Mouse (Mus musculus): ENCODE measurements around the gene Flnb.
A peak's percentile ranks its signal among the peaks of the same experiment; 100 is the strongest.

Gene Flnb

DNA sequence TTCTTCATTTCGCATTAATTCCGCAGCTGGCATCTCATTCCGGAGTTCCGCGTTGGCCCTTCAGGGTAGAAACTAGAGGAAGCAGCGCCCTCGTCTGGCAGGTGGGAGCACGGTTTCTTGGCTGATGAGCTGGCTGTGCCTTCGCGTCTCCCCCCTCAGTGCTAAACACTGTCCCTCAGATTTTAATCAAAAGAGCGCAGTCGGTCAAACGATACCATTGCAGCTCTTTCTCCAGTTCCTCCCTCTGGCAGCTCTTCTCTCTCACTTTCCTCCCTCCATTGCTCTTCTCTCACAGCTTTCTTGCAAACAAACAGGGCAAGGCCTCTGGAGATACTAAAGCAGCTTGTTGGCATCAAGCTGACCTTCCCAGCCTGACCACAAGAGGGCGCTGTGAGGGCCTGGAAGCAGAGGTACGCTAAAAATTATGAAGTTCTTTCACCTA is 179.5 kb downstream of the Flnb start:
- peak; percentile 94 to 95 for DNase-seq

GRCm38 (mm10) chr14:7999030-7999429 is 181.3 kb downstream of the Flnb start:
- no peak for DNase-seq

- no peak for DNase-seq
Observed at GRCm38 (mm10) chr14:7999435-7999834, 181.7 kb downstream of the Flnb start.

DNA sequence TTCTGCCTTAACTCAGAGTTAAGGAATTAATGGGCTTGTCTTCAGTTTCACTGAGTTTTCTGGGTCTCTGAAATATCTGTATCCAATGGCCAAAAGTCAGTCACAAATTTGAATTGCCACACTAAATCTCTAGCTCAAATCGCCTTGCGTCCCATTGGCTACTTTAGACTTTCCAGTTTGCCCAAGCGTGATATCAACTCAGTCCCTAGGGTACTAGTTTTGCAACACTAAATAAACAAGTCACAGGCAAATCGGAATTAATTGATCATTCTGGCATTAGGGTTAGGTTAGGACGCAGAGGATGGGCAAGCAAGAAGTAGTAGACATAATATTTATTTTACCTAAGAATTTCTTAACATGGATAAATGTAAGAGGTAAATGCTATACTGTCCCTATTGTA is 182.5 kb downstream of the Flnb start:
- no peak for DNase-seq

Data from kidney, postnatal 4 days (tissue).